Mouse (Mus musculus) layer of hippocampus, adult 2 months (tissue): ENCODE measurements at regions not wholly inside any gene's neighbourhood (a gene's known extent, or its start where the extent isn't known, plus 50 kb on each side); places are given as distances from the start of the nearest gene placed in this dataset.
A peak's percentile ranks its signal among the peaks of the same experiment; 100 is the strongest.

ENCODE experiments used
- DNase-seq, 2 experiments: peaks; one replicate each; pipeline ENCODE4 v3.0.0; 2022; ENCODE audit warnings: low spot score in 2 of 2
- H3K27ac ChIP-seq: fragments of 200-600 bp; 2 replicates; pipeline ENCODE4 v1.8.1; 2022
- H3K4me3 ChIP-seq: fragments of 200-600 bp; 2 replicates; pipeline ENCODE4 v1.8.1; 2022; ENCODE audit warnings: mild to moderate bottlenecking
- CTCF ChIP-seq: fragments of 200-600 bp; conservative IDR thresholded peaks from 2 replicates; pipeline ENCODE4 v1.8.1; 2022; ENCODE audit warnings: antibody characterized with exemption, mild to moderate bottlenecking, moderate library complexity

DNA sequence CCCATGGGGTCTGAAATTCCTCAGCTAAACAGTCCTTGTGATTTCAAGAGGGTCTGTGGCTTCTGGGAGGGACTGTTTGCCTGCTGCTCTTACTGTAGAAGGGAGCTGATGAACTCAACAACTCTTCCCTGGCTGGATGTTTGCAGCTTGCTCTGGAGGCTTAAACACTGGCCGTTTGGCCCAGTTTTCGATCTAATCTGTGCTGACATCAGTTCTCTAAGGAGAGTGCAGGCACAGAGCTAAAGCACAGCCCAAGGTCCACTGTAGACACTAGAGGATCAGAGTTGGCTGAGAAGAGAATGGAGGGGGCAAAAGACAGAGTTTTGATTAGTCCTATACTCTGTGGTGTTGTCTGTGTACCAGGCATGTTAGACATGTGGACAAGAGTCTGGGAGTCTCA is 490.1 kb downstream of the Nedd1 start:
- H3K27ac ChIP-seq = no peak overlapping the region
- DNase-seq = no peak
- no peak for TF ChIP-seq CTCF
- no peak overlapping the region for H3K4me3 ChIP-seq

DNA sequence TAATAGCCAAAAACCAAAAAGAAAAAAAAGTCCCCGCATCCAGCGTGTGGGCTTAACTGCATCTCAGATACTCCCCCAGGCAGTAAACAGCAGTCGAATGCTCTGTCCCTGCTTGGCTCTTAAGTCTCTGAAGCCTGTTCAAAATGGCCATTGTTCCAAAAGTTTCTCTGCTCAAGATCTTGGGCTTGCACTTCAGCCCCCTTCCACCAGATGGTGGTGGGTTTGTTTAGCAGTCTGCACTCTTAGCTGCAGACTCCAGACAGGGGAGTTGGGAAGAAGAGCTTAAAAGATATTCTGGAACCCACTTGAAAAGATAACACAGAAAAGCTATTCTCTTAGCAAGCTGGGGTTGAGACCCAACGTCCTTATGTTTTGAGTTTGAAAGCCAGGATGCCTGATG is 496.4 kb downstream of the Nedd1 start:
- no peak overlapping the region for H3K27ac ChIP-seq
- no peak overlapping the region for H3K4me3 ChIP-seq
- peak; percentile 69 for TF ChIP-seq CTCF
- DNase-seq = peak in 1 of 2 experiments; percentile 7

DNA sequence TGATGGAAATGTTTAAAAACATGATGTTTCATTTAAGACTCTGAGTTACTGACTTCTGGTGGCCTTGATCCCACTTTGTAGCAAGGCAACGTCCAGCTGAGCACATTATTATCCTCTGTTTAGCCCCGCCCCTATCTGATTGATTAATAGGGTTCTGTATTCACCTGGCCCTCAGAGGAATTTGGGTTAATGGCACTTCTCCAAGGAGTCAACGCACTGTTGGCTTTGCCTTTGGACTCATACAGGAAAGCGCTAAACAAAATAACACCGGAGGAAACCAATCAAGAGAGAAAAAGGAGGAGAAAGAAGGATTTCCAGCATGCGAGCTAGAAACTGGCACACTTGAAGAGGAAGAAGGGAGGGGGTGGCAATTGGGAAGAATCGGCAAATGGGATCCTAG is 497.1 kb downstream of the Nedd1 start:
- no peak overlapping the region for H3K4me3 ChIP-seq
- TF ChIP-seq CTCF = no peak
- DNase-seq = no peak
- no peak overlapping the region for H3K27ac ChIP-seq

DNA sequence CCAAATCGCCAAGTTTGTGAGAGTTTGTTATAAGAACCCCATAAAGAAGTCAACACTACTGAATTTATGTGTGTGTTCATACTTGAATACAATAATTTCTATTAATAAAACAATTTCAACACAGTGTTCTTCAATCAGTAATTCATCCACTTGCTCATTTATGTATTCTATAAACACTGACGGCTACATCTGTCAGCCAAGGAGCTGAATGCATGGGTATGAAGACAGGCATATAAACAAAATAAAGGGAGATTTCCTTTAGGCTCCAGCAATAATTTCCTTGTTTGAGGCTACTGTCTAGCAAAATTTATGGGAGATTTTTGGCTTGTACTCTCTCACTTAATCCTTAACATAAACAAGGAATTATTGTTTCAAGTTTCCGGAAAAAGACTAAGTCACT is 502.9 kb downstream of the Nedd1 start:
- TF ChIP-seq CTCF = no peak
- H3K4me3 ChIP-seq = no peak overlapping the region
- H3K27ac ChIP-seq = no peak overlapping the region
- DNase-seq = no peak

DNA sequence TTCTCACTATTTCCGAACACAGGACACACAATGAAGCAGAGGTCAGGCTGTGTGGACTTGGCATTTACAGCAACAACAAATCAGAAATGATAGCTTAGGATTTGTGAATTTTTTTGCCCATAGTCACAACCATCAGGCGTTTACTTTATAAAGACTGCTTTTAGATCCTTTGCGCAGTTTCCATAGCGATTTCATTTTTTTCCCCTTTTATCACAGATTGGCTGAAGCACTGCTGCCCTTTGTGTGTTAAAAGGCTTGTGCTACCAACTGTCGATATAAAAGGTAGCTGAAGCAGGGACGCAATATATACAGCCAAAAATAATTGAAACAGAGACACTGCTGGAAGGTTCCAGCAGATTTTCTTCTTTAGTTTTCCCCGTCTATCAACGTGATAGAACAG is 551.4 kb downstream of the Nedd1 start:
- no peak for DNase-seq
- TF ChIP-seq CTCF = no peak
- Histone ChIP-seq H3K27ac (no peak overlapping the region), H3K4me3 (no peak overlapping the region)

DNA sequence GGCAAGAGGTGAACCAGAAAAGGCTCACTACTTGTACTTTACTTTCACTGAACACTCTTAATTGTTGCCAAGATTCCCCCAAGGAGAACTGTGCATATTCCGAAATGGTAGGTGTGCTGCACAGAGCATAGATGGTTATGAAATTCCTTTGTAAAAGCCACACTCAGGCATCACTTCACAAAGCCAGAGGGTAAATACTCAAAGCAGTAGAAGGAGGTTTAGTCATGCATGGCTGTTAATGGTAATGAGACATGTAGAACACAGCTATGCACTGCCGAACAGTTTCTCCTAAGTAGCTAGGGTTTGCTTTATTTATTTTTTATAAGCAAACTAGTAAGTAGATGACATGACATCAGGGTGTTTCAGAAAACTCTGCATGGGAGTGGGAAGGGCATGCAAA is 556.2 kb downstream of the Nedd1 start:
- H3K4me3 ChIP-seq = no peak overlapping the region
- no peak overlapping the region for H3K27ac ChIP-seq
- TF ChIP-seq CTCF = no peak

DNA sequence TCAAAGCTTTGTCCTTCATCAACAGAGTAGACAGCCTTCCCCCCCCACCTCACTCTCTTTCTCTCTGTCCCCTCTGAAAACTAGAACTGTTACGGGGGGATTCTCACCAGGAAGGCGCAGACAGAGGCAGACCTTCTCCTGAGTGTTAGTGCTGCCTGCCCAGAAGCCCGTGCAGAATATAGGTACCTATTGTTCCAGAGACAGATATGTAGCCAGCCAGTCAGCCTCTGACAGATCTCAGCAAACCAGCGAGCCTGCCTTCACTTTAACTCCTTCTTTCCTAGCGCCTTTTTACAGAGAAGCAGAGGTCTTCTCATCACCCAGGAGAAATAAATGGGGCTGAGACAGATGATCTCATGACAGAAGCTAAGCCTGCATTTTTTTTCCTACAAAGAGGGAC is 557.2 kb downstream of the Nedd1 start:
- Histone ChIP-seq H3K4me3 (no peak overlapping the region), H3K27ac (no peak overlapping the region)
- no peak for TF ChIP-seq CTCF
- no peak for DNase-seq

More for the DNA sequence above, 556.2 kb downstream of the Nedd1 start:
- DNase-seq = no peak

DNA sequence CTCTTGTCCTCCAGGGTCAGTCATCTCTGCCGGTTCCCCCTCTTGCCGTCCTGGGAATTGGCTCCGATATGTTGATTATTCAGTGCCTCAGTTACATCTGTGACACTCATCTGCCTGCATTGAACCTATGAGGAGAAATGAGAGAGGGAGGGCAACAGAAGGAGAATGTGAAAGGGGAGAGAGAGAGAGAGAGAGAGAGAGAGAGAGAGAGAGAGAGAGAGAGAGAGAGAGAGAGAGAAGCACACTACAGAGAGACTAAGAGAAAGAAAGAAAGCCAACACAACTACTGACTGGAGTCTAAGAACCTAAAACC is 557.6 kb downstream of the Nedd1 start:
- peak overlapping the region; percentile 83; the same call in 1 of the 2 replicates for H3K27ac ChIP-seq
- H3K4me3 ChIP-seq = peak overlapping the region; percentile 57; the same call in 1 of the 2 replicates
- no peak for DNase-seq
- TF ChIP-seq CTCF = no peak

DNA sequence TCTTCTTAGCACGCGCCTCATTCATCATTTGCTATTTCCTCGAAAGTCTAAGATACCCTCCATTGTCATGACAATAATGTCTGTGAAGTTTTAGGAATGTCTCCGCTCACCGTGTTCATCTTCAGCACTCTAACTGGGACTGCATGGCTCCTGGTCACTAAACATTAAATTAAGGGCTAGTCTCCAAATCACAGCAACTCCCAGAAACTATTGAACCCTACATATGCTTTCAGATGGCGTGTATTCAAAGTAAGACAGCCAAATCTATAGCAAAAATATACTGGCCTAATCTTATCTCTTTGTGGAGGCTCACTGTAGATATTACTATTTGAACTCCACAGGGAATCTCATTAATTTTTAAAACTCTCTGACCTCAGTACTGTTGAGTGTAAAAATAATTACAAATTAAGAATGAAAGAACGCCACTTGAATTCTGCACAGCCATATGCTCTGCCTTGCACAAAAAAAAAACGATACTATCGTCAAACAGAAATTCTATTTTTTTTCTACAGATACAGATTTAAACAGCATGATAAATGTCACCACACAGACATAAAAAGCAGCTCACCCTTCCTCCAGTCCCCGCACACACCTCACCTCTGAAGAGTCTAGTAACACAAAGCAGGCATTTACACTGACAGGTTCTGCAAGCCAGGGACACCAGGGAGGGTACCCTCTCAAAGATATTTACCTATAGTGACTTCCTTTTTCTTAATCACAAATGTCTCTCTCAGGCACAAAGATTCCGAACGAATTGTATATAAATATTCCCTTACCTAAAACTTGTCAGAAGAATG is 558.2 kb downstream of the Nedd1 start:
- no peak for TF ChIP-seq CTCF
- H3K27ac ChIP-seq = peak overlapping the region; percentile 83; the same call in 1 of the 2 replicates
- no peak for DNase-seq
- H3K4me3 ChIP-seq = peak overlapping the region; percentile 57; the same call in 1 of the 2 replicates

DNA sequence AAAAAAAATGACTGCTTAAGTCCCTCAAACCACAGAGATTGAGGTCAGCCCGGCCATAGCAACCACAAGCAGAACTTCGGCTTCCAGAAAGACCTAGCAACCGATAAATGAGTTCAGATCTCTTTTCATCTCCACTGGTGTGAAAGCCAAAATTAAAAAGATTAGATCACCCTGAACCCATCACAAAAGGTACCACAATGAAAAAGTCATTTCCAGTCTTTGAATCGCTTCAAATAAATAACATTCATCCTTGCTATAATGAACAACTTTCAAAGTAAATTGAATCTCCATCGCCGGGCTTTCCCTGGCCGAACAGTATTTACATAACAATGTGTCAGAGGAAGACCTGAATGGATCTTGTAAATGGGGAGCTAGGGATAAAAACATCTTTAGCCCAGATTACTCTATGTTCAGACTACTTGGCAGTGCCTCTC is 559.1 kb downstream of the Nedd1 start:
- H3K27ac ChIP-seq = peak overlapping the region; percentile 83
- TF ChIP-seq CTCF = no peak
- no peak for DNase-seq
- H3K4me3 ChIP-seq = peak overlapping the region; percentile 57

DNA sequence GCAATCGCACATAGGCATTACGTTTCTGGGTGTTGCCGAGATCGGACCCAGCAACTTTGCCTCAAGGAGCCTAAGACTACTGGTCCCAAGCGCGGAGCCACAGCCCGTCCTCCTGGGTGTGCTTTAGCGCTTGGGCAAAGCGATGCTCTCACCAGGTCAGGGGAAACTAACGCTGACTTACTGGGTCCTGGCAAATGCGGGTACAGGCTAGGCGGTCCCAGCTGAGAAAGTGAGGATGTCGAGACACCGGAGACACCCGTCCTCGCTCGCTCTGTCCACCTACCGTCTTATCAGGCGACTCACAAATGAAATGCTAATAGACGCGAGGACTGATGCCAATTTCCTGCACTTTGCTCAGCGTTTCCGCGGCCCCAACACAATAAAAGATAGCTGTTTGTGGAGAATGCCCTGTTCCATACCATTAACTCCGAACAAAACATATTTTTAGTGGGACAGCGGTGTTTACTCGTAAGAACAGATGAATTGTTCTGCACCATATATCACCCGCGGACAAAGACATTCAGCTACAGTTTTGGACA is 559.7 kb downstream of the Nedd1 start:
- Histone ChIP-seq H3K27ac (peak overlapping the region; percentile 83), H3K4me3 (peak overlapping the region; percentile 57)
- DNase-seq = no peak
- no peak for TF ChIP-seq CTCF

DNA sequence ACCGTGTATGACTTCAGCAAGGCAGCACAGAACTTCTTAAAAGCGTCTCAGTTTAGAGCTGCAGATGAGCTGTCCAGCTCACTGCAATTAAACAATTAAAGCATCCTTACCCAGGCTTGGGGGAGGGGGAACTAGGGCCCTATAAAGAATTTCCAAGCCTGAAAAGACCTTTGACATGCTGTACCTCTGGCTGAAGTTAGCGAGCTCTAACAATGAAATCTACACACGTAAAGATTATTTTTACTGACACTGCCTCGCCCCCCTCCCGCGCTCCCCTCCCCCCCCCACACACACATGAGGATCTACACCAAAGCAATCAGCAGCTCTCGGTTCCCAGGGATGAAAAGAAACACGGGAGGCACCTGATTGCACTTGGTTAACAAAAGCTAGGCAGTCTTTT is 560.7 kb downstream of the Nedd1 start:
- no peak for TF ChIP-seq CTCF
- no peak for DNase-seq
- Histone ChIP-seq H3K4me3 (peak overlapping the region; percentile 57), H3K27ac (peak overlapping the region; percentile 33; the same call in 1 of the 2 replicates)

DNA sequence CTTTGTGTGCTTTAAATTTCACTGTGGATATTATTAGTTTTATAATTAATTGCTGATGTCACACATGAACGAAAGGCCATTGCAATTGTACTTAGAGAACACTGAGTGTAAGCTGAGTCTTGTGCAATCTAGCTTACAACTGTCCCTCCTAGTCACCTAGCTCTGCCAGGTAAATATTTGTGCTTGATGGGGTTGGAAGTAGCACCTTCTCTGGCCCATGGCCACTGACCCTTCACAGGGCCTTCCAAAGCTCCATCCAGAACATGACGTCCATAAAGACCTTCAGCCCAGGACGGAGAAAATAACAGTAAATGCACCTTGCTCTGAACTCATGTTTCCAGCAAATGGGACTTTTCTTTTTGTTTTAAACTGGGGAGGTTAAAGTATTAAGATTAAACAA is 576.0 kb downstream of the Nedd1 start:
- no peak for DNase-seq
- Histone ChIP-seq H3K4me3 (no peak overlapping the region), H3K27ac (no peak overlapping the region)
- TF ChIP-seq CTCF = no peak

DNA sequence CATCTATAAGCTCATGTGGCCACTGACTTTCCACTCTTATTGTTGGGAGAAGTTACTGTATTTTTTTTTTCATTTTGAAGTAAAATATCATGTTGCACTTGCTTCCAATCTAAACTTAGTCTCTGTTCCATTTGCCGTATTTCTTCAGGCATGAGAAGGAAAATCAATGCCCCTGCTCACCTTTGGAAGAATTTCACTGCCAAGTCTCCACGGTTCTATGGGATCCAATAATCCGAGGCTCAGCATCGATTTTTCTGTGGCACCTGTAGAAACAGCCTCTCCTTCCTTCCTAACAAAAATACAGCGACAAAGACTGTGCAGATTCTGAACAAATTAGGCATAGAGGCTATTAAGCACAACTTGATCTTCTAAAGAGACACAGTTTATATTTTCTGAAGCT is 586.7 kb downstream of the Nedd1 start:
- no peak for TF ChIP-seq CTCF
- no peak for DNase-seq
- Histone ChIP-seq H3K27ac (no peak overlapping the region), H3K4me3 (no peak overlapping the region)
